Mouse (Mus musculus) forelimb bud, embryonic 11.5 days (tissue): ENCODE data around the gene Smarcc2.
A peak's percentile ranks its signal among the peaks of the same experiment; 100 is the strongest.
"Not testable (repeated sequence)": the region's sequence is repeated elsewhere in the genome, so short reads cannot be mapped to it uniquely, and the experiment has no call there.

Experiments used
- DNase-seq: peaks from one replicate; pipeline ENCODE4 v3.0.0-alpha.2; 2012; ENCODE audit warnings: low read depth, low spot score

Gene Smarcc2

DNA sequence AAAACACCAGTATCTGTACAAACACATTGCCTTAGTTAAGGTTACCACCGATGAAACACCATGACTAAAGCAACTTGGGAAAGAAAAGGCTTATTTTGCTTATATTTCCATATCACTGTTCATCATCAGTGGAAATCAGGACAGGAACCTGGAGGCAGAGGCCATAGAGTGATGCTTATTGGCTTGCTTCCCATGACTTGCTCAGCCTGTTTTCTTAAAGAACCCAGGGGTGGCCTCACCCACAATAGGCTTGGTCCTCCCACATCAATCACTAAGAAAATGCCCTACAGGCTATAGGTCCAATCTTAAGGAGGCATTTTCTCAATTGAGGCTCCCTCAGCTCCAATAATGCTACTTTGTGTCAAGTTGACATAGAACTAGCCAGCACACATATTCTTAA lies 16.3 kb upstream of the Smarcc2 start:
- DNase-seq = no peak

DNA sequence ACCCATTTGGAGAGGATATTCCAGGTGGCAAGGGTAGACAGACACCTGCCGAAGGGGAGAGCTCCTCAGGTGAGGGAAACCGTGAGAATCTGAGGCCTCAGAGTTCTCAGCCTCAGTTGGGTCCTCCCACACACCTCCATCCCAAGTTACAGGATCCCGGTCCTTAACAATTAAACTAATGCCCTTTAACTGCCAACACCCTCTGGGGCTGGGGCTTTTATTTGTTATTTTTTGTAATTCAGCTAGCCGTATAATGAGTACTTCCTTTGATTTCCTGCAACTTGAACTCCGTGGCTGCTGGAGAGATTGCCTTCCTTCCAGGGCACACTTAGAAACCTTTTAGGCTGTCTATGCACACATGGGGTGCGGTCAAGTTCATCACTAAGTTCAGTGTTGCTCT lies 14.7 kb upstream of the Smarcc2 start:
- no peak for DNase-seq

- no peak for DNase-seq
Measured at GRCm38 (mm10) chr10:128445407-128445806, 13.6 kb upstream of the Smarcc2 start.

GRCm38 (mm10) chr10:128451014-128451413 lies 8.0 kb upstream of the Smarcc2 start:
- no peak for DNase-seq

GRCm38 (mm10) chr10:128454471-128454870 lies 4.6 kb upstream of the Smarcc2 start:
- no peak for DNase-seq

DNA sequence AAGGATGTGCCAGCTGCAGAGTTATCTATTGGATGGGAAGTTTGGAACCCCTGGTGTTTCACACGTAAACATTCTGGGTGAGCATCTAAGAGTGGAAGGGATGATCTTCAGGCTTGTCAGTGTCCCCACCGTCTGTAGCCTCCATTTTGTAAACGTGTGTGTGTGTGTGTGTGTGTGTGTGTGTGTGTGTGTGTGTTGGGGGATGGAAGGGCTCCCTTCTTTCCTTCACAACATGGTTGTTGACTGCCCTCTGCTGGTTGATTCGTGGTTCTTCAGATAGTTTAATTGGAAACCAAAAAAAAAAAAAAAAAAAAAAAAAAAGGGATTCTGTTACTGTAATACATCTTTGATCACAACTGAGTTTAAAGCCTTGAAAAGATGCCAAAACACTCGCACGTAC lies 3.8 kb upstream of the Smarcc2 start:
- DNase-seq = peak; percentile 82

- DNase-seq = no peak
Measured at GRCm38 (mm10) chr10:128457676-128458075, 1.4 kb upstream of the Smarcc2 start.

DNA sequence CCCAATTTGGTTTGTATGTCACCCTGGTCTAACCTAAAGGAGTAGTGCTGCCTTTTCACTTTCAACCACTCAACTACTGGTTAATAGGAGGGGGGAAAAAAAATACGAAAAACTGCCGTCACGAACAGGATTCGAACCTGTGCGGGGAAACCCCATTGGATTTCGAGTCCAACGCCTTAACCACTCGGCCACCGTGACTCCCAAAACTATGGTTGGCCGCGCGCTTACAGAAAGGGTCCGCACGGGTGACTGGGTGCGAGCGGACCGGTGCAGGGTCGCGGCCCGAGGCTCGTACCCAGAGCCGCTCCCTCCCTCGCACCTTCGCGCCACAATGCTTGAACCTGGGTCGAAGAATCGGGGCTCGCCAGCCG lies 715 bp upstream of the Smarcc2 start:
- peak; percentile 91 for DNase-seq

- peak; percentile 40 for DNase-seq
Measured at GRCm38 (mm10) chr10:128459409-128460269, 591 bp downstream of the Smarcc2 start.

DNA sequence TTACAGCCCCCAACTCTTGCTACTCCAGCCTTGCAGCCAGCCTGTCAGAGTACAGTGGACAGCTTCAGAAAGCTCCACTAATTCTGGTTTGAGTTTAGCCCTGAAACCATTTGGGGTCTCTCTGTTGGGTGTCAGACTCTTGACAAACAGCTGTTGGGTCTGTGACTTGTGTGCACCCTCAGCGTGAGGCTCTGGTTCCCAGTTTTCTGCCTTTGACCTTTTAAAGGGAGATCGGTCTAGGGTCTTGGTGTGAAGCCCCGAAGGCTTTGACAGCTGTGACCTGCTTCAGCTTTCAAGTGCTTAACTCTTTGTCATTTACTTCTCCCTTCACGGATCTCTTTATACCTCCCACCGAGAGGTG lies 1.2 kb downstream of the Smarcc2 start:
- peak; percentile 9 for DNase-seq

DNA sequence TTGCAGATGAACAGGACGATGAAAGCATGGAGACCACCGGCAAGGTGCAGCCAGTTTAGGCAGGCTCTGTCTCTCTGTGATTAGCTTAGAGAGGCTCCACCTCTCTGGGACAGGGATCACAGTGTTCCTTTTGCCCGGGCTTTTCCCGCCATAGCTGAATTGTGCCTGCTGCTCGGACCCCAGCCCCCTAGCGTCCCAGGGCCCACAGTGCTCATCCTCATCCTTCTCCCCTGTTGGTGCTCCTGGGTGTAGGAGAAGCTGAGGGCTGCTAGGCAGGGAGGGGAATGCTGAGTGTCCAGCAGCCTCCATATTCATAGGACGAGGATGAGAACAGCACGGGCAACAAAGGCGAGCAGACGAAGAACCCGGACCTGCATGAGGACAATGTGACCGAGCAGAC lies 15.3 kb downstream of the Smarcc2 start:
- no peak for DNase-seq

- no peak for DNase-seq
Measured at GRCm38 (mm10) chr10:128486370-128486769, 27.3 kb downstream of the Smarcc2 start.

DNA sequence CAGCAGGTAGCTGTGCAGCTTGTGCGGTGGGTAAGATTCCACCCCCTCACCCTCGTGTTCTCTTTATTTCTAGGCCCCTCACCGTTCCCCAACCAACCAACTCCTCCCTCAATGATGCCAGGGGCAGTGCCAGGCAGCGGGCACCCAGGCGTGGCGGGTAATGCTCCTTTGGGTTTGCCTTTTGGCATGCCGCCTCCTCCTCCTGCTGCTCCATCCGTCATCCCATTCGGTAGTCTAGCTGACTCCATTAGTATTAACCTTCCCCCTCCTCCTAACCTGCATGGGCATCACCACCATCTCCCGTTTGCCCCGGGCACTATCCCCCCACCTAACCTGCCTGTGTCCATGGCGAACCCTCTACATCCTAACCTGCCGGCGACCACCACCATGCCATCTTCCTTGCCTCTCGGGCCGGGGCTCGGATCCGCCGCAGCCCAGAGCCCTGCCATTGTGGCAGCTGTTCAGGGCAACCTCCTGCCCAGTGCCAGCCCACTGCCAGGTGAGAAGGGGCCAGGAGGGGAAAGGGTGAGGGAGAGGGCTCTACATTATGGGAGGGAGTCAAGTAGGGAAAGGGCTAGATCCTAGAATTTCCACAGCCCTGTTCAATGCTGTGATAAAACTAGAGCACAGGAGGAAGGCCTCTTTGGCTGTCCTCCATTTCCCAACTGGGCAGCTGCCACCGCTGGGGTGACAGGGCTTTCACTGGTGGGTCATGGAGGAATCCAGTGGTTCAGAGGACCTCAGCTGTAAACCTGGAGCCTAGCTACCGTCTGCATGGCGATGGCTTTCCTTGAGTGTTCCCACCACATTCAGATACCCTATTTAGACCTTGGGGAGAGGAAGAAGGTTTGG lies 29.0 kb downstream of the Smarcc2 start:
- no peak for DNase-seq

DNA sequence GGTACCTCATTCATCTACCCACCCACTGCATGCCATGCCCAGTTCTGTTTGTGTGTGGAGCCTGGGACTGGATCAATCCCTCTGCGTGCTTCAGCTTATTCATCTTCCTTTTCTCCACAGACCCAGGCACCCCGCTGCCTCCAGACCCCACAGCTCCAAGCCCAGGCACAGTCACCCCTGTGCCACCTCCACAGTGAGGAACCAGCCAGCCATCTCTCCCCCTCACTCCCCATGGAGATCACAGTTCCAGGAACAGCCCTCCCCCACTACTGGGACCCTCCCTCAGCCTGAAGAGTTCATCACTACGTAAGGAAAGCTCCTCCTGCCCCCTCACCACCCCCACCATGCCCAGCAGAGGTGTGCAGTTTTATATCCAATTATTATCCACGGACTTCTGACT lies 29.7 kb downstream of the Smarcc2 start:
- no peak for DNase-seq

DNA sequence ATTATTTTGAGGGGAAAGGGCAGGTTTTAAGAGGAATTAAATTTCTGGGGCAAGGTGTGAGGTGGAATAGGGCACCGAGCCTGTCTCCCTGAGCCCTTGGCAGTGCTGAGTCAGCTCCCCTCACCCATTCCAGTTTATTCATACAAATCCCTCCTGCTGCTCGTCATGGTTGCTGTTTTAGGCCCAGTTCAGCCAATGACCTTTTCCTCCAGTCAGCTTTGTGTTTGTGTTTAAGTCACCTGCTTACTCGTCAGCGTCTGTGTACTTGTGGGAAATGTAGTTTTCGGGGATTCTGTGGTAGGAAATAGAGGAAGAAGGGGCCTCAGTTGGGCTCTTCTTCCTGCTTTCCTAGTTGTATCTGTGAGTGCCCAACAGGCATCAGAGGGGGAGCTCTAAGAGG lies 30.3 kb downstream of the Smarcc2 start:
- no peak for DNase-seq

- DNase-seq = no peak
Measured at GRCm38 (mm10) chr10:128489785-128490184, 30.7 kb downstream of the Smarcc2 start.

- DNase-seq = no peak
Measured at GRCm38 (mm10) chr10:128490232-128490631, 31.2 kb downstream of the Smarcc2 start.

GRCm38 (mm10) chr10:128490912-128491311 lies 31.9 kb downstream of the Smarcc2 start:
- no peak for DNase-seq

GRCm38 (mm10) chr10:128491495-128491894 lies 32.4 kb downstream of the Smarcc2 start:
- DNase-seq = no peak

DNA sequence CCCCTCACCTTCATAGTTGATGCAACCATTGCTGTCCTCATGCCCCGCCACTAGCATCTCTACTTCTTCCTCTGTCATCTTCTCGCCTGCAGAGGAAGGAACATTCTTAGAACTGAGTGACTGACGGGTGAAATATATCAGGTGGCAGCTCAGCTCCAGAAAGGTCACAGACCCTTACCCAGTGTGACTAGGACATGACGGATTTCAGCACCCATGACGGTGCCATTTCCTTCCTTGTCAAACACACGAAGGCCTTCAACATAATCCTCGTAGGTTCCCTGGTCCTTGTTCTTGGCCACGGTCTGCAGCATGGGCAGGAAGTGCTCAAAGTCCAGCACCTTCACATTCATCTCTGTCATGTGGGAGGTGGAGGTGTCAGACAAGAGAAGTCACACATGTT lies 33.0 kb downstream of the Smarcc2 start:
- DNase-seq = not testable (repeated sequence)

DNA sequence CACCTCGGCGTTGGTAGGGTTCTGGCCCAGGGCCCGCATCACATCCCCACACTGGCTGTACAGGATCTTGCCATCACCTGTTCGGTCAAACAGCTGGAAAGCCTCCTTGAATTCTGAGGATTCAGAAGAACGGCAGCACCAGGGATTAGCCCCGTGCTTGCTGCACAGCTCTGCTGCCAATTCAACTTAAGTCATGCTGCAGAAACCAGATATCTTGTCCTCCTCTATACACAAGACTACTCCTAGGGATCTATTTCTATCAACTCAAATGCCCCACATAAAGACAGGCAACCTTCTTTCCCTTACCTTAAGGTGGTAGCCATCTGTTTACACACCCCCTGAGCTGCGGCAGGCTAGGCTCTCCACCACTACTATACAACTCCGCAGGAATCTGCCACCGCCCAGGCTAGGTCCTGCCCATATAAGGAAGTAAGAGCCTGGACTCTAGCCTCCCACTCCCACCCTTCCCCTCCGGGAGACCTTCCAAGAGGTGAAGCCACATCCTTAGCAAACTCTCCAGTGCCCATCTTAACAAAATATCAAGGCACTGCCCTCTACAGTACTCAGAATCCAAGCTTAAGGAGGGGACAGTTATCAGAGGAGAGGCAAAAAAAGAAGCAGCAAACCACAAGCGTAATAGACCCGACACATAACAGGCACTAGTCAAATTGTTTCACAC lies 33.7 kb downstream of the Smarcc2 start:
- peak; percentile 36 for DNase-seq

- no peak for DNase-seq
Measured at GRCm38 (mm10) chr10:128493319-128493694, 34.3 kb downstream of the Smarcc2 start.
